Mouse (Mus musculus) erythroblast, embryonic 14.5 days (primary cell): ENCODE data around the gene Abcc12.

Experiments used
- GATA1 ChIP-seq: IDR thresholded peaks from 2 replicates; pipeline ENCODE4 v1.6.1; 2012; ENCODE audit warnings: low read length, inconsistent platforms, mixed read lengths
- TAL1 ChIP-seq: IDR thresholded peaks from 3 replicates; pipeline ENCODE4 v1.6.1; 2012; ENCODE audit warnings: low read length, inconsistent platforms, mixed read lengths

GRCm38 (mm10) chr8:86512886-86513285 is 67.6 kb downstream of the Abcc12 start:
- no peak for TF ChIP-seq GATA1
- no peak for TF ChIP-seq TAL1
